Mouse (Mus musculus): ENCODE results near the gene Rfx1.

The Rfx1 gene

DNA sequence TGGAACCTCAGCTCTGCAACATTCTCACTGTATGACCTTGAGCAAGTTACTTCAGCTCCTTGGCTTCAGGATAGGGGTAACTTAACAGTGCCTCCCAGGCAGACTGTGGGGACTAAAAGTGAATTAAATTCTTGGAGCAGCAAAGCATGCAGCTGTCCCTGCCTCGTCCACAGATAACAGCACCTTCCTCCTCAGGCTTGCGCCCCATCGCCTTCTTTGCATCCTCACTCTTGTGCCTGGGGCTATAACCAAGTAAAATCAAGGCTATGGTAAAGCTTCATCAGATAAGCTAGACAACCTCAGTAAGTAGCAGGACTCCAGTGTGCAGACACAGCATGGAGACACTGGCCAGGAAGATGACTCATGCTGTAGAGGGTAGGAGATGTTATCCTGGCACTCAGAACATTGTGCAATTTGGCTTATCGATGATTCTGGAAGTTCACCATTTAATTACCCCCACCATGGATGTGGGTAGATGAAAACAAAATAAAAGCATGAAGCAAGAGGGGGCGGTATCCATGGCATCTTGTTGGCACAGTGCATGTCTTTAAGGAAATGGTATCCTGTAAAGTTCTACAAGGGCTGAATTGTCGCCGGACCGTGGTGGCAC lies 78.1 kb downstream of the Rfx1 start:
- no peak for DNase-seq (ENCODE audit: low read depth, low spot score)

Data from retina, adult 2 months (tissue).